Mouse (Mus musculus) layer of hippocampus, adult 18-20 months (tissue): ENCODE results near the gene Prmt7. TPM values are rescaled to one million over a fixed set of nuclear protein-coding genes. Genes with fewer than 3 reads are reported as not detected.
A peak's percentile ranks its signal among the peaks of the same experiment; 100 is the strongest.

Source experiments
- DNase-seq, 2 experiments: peaks; one replicate each; pipeline ENCODE4 v3.0.0; 2022; ENCODE audit warnings: low spot score in 2 of 2
- total RNA-seq, 2 experiments: library from RNA; stranded (reverse); gene quantifications; 2 replicates each; pipeline ENCODE4 v1.2.3; 2021

Prmt7 gene
- total RNA-seq, 2 experiments from 2014 or later: 31.2 to 37.2 TPM

DNA sequence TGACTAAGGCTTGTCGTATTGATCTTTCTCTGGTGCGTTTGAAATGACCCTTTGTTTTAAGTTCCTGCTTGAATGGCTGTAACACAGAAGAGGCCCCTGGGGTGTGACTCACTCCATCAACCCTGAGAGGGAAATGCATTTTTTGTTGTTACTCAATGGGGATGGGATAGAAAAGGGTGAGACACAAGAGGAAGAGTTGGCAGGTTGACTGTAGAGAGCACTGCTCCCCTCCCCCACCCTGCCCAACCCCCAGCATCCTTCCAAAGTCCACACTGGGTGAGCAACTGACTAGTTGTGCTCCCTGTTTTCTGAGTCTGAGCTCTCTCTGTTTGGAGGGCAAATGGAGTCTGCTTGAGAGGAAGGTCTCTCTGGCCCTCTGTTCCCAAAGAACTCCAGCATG, 76.7 kb downstream of the Prmt7 start:
- no peak for DNase-seq

DNA sequence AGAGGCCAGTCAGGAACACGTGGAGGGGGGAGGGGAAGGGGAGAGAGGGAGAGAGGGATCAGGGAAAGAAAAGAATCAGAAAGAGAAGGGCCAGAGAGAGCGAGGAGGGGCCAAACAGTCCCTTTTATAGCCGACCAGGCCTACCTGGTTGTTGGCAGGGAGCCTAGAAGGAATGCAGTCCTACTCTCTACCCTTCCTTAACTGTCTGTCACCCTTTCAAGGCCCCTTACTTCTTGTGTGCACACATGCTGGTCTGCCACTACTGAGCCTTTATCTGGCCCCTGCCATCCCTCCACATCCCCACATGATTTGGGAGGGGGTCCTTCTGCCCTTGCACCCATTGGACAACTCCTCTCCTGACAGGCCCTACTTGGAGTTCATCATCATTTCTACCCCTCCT, 78.0 kb downstream of the Prmt7 start:
- DNase-seq: no peak

DNA sequence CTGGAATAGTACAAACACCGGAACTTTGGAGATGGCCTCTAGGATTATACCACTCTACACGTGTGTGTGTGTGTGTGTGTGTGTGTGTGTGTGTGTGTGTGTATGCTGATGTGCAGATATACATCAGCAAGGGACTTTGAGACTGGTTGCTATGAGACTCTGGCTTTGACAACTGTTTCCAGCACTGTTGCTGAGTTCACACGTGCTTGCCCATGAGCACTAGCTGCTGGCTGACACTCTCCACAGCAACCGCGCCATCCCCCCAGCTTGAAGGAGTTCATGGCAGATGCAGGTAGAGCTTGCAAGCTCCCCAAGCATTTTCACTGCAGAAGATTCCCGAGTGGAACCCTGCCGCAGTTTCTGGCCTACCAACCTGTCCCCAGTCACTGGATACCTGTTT, 78.7 kb downstream of the Prmt7 start:
- no peak for DNase-seq

DNA sequence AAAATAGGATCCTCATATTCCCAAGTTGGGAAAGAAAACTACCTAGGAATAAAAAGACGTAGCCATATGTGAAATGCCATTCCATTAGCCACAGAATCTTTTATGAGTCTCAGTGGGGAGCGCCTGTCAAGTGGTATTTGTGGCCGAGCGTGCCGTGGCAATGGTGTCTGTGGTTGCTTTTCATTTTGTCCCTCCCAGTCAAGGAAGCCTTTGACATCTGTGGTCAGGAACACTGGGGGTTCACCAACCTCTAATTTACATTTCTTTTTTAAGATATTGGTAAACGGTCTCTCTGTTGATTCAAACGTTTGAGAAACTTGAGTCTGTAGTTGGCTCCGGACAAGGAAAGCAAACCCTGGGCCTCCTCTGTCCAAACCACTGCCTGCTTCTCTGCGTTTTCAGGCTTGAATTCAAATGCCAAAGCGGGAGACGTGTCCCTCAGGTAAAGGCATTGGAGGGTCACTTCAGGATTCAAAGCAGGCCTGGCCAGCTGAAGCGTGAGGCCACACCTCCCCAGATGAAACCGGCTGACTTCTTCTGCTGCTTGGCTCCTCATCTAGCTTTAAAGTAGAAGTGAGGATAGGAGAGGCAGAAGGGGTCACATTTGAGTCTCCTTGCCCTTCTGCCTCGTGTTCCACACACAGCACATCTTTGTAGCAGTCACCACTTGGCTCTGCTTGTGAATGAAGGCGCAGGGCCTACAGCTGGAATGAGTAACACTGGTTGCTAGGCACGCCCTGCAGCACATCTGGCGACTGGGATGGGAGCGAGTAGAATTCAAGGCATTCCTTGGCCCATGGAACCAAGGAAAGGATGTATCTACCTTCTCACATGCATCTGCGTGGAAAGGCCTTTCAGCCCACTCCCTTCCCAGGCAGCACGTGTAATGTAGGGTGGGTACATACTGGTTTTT, 82.0 kb downstream of the Prmt7 start:
- no peak for DNase-seq

DNA sequence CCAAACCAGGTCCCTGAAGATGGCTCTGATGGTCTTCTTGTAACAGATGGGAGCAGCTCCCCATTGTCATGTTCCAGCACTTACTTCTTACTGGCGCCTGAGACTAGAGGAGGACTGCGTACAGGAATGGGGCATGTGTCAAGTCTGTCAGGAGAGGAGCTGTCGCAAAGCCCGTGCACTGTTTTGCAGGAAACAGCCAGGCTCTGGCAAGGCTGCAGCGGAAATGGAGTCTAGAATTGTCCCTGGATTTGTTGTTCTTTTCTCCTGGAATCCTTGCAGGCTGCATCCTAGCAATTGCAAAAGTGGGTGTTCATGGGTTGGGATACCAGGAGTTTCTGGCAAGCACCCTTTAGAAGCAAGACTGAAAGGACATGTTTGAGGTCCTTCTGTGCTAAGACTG, 87.5 kb downstream of the Prmt7 start:
- peak in 1 of 2 experiments; percentile 28 for DNase-seq

DNA sequence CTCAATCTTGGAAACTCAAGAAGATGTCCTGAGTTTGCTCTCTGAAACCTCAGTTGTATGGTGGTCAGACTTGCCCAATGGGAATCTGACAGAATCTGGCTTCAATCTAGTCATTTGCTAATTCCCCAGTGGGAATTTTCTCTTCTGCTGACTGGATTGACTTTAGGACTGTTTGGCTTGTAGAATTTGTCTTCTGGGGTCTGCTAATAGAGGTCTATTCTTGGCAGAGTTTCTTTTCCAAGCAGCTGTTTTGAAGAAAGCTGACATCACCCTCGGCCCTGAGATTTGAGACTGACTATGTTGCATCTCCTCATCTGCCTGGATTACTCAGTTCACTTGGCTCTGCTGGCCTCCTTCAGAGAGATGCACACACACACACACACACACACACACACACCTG, 88.1 kb downstream of the Prmt7 start:
- no peak for DNase-seq

DNA sequence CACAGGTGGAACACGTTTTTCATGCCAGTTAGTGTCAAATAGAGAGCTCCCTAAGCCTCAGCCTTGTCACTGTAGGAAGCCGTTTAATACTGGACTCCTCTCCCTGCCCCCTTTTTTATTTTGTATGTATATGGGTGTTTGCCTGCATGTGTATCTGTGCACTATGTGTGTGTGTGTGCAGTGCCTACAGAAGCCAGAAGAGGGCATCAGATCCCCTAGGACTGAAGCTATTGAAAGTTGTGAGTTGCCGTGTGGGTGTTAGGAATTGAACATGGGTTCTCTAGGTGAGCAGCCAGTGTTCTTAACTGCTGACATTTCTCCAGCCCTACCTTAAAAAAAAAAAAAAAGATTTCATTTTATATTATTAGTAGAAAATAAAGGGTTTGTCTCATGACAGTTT, 89.0 kb downstream of the Prmt7 start:
- no peak for DNase-seq

DNA sequence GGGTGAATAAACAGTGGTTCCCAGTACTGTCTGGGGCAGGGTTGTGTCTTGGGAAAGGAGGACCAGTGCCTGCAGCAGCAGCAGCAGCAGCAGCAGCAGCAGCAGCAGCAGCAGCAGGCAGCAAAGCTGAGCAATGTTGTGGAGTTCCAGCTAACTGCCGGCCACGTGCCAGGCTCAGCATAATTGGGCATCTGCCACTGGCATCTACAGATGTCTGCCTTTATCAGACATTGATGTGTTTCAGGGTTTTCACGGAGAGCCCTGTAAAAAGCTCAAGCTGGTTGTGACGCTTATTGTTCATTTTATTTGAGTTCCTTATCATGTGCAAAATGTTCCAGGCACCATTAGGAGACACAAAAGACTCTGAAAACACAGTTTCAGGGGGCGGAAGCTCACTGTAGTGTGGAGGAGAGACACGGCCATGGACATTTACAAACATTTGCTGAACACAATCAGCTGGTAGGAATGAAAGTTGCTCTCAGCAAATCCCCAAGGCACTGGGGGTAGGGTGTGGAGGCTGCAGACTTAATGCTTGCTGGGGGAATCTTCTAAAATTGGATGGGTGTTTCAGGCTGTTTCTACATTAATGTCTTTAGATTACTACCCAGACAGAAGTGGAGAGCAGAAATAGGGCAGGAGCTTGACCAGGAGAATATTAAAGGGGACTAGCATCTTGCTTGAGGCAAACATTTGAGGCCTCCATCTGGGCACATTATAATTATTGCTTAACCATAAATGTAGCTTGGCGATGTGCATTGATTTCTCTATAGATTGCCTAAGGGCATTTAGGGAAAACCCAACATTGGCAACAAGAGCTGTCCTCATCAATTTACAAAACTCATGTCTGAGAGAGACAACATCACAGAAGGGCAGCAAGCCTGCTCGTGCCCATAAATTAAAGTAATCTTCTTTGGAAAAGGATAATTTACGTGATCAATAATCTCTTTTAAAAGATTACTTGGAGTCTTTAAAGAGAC, 90.3 kb downstream of the Prmt7 start:
- peak; percentile 64 to 75 for DNase-seq

Other genes with a start within 250 kb of the Prmt7 start
- gene Slc12a4, start 244.8 kb upstream of the Prmt7 start, total RNA-seq: 10 to 100 TPM; 18.6 to 20.8 TPM
- gene Dpep3, start 231.5 kb upstream of the Prmt7 start, total RNA-seq: not detected
- 10 to 100 TPM; 15.6 to 16.2 TPM for gene Dus2, start 219.6 kb upstream of the Prmt7 start, total RNA-seq
- gene Dpep2nb, start 205.0 kb upstream of the Prmt7 start, total RNA-seq: not detected
- 10 to 100 TPM; 14.3 to 15.4 TPM for gene Ddx28, start 199.1 kb upstream of the Prmt7 start, total RNA-seq
- gene Nfatc3, start 152.1 kb upstream of the Prmt7 start, total RNA-seq: 10 to 100 TPM; 10.9 to 12.0 TPM
- gene Esrp2, start 74.0 kb upstream of the Prmt7 start, total RNA-seq: under 1 TPM in 1 of 2 experiments, not detected in 1; 0.12 TPM
- gene Pla2g15, start 60.5 kb upstream of the Prmt7 start, total RNA-seq: 10 to 100 TPM; 22.8 to 25.6 TPM
- 10 to 100 TPM; 18.6 to 20.8 TPM for gene Slc7a6, start 42.1 kb upstream of the Prmt7 start, total RNA-seq
- 10 to 100 TPM; 24.5 to 26.5 TPM for gene Slc7a6os, start within 50 bp of the Prmt7 start, total RNA-seq
- gene Smpd3, start 127.1 kb downstream of the Prmt7 start, total RNA-seq: 10 to 100 TPM; 74.0 to 80.3 TPM
- 10 to 100 TPM; 11.1 to 12.6 TPM for gene Zfp90, start 204.4 kb downstream of the Prmt7 start, total RNA-seq